In the genomic region with DNA sequence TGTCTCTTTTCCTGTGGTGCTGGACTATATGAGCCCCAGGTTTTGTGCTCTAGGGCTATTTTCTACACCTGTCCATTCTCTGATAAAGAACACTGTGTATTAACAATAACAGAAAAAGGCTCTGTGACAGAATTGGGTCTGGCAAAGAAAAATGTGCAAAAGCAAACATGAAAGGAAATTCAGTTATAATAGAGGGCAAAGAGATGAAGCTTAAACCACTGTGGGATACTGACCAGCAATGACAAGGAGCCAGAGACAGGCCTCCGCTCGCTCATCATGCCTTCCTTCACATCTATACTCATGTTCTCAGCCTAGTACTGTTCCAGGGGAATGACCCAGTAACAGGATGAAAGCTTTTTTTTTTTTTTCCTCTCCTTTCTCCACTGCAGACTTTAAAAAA, we compare ENCODE assay signal across 9 mouse cellular contexts.
DNase-seq lines count a peak whose midpoint lies in the region; ATAC-seq and TF ChIP-seq lines count a peak whose summit lies in the region.
"Had no signal": no experiment of that assay in that cellular context is flagged by ENCODE, and none has a peak within 500 bp of the region (broad histone marks: within the 10 kb centered on the region; RNA-seq: fewer than 3 reads in every experiment).

No protein-coding gene starts in this region.

- H3K4me1 ChIP-seq in heart, adult 2 months (ENCODE audit: control insufficient read depth, insufficient read depth, low read length) = peaks cover 25% of the 10 kb centered on the region
- peaks cover 23% of the 10 kb centered on the region for H3K4me1 ChIP-seq in heart, embryonic 10.5 days
- peaks cover 12% of the 10 kb centered on the region for H3K4me1 ChIP-seq in midbrain, embryonic 14.5 days (ENCODE audit: control insufficient read depth, insufficient read depth, low read length)

- H3K4me3 ChIP-seq in heart, adult 2 months = no peak overlapping the region
- H3K4me3 ChIP-seq in heart, embryonic 10.5 days = no peak overlapping the region
- H3K4me3 ChIP-seq in midbrain, embryonic 14.5 days (replicated peaks; ENCODE audit: low read depth, low read length) = no peak overlapping the region
- H3K4me3 ChIP-seq: limb, embryonic 12.5 days had no signal

- TF ChIP-seq POLR2A in heart, adult 2 months (IDR thresholded peaks at IDR 0.05; ENCODE audit: insufficient read depth, low read depth, low read length) = no peak

- H3K27ac ChIP-seq in heart, adult 2 months = peak overlapping the region; percentile 88
- H3K27ac ChIP-seq in heart, embryonic 10.5 days = no peak overlapping the region
- H3K27ac ChIP-seq in midbrain, embryonic 14.5 days (replicated peaks; ENCODE audit: low read depth, low read length) = no peak overlapping the region
- H3K27ac ChIP-seq: limb, embryonic 12.5 days had no signal

- TF ChIP-seq EP300 in heart, adult 2 months (IDR thresholded peaks at IDR 0.05; ENCODE audit: insufficient read depth, low read depth, low read length) = 0 out of 2 replicates have a peak, but pooled peaks have one; percentile 18

- peaks cover 40% of the 10 kb centered on the region for H3K36me3 ChIP-seq in heart, adult 2 months (ENCODE audit: control insufficient read depth, insufficient read depth, low read length)
- no peaks in the 10 kb centered on the region for H3K36me3 ChIP-seq in heart, embryonic 10.5 days
- H3K36me3 ChIP-seq in midbrain, embryonic 14.5 days (ENCODE audit: control insufficient read depth, insufficient read depth, low read length) = no peaks in the 10 kb centered on the region
- H3K36me3 ChIP-seq: limb, embryonic 12.5 days had no signal

- no peaks in the 10 kb centered on the region for H3K9me3 ChIP-seq in heart, embryonic 10.5 days
- H3K9me3 ChIP-seq in midbrain, embryonic 14.5 days (ENCODE audit: control insufficient read depth, low read length) = no peaks in the 10 kb centered on the region
- H3K9me3 ChIP-seq: limb, embryonic 12.5 days had no signal

- no peak overlapping the region; the same call in 1 of the 2 replicates for H3K9ac ChIP-seq in heart, adult 2 months (ENCODE audit: low read depth, low read length)
- no peak overlapping the region; the same call in 1 of the 2 replicates for H3K9ac ChIP-seq in midbrain, embryonic 14.5 days (replicated peaks; ENCODE audit: low read length)
- H3K9ac ChIP-seq: limb, embryonic 12.5 days had no signal

- H3K79me2 ChIP-seq in heart, adult 2 months (replicated peaks; ENCODE audit: control insufficient read depth, insufficient read depth, low read length) = peaks cover 5% of the 10 kb centered on the region

- H3K27me3 ChIP-seq in heart, adult 2 months (ENCODE audit: control insufficient read depth, insufficient read depth, low read length) = no peaks in the 10 kb centered on the region
- H3K27me3 ChIP-seq in heart, embryonic 10.5 days (ENCODE audit: insufficient read depth, poor library complexity, severe bottlenecking) = no peaks in the 10 kb centered on the region
- no peaks in the 10 kb centered on the region for H3K27me3 ChIP-seq in midbrain, embryonic 14.5 days (ENCODE audit: control insufficient read depth, insufficient read depth, low read length)
- H3K27me3 ChIP-seq: limb, embryonic 12.5 days had no signal

- no peak for TF ChIP-seq CTCF in heart, adult 2 months (IDR thresholded peaks at IDR 0.05)

- DNase-seq in heart, adult 2 months = no peak
- DNase-seq in heart, embryonic 10.5 days (ENCODE audit: low spot score) = no peak
- peak; percentile 71 for DNase-seq in brain, adult 2 months (ENCODE audit: low read depth, low spot score)
- DNase-seq in cerebellum, adult 9-10 months = peak; percentile 61
- no peak for DNase-seq in midbrain, embryonic 14.5 days
- DNase-seq in kidney, postnatal 25 days = no peak
- no peak for DNase-seq in retina, embryonic 14.5 days (ENCODE audit: low spot score)
- DNase-seq: thymus, adult 2 months had no signal

- WGBS in heart, adult 2 months = 83% methylated on average over 2 of the region's 2 CpGs
- WGBS in heart, embryonic 10.5 days = 93% methylated on average over 2 of the region's 2 CpGs
- WGBS in midbrain, embryonic 14.5 days = 77% methylated on average over 2 of the region's 2 CpGs

- intact Hi-C loops in heart, adult 2 months (cut with DNase I) = loop anchor here (2.0 kb wide), 1 partner anchor 15 kb away; no protein-coding TSS in a partner anchor

- H3K4me2 ChIP-seq in midbrain, embryonic 14.5 days (ENCODE audit: low read length) = peak overlapping the region; percentile 46
- H3K4me2 ChIP-seq: limb, embryonic 12.5 days had no signal

- no peak for ATAC-seq in midbrain, embryonic 14.5 days (ENCODE audit: low FRiP score, low TSS enrichment)

Comparison
In these comparisons a context has a peak if more than half of its experiments do, and no peak if none do; other contexts are left out.
1. DNase-seq: peak in brain, adult 2 months (single experiment) and cerebellum, adult 9-10 months (single experiment); none in heart, adult 2 months (0 of 2), heart, embryonic 10.5 days (single experiment), midbrain, embryonic 14.5 days (single experiment), kidney, postnatal 25 days (0 of 2) and retina, embryonic 14.5 days (single experiment).